Mouse (Mus musculus) small intestine, adult 2 months (tissue): ENCODE measurements around the gene Htra2.

Experiments
- CTCF ChIP-seq: fragments of 200-500 bp; IDR thresholded peaks from 2 replicates; pipeline ENCODE4 v1.5.1; 2012; ENCODE audit warnings: low read depth, mild to moderate bottlenecking, control low read depth, inconsistent platforms, low read length, moderate library complexity, mixed read lengths; ENCODE audit not compliant: insufficient replicate concordance, insufficient read length; ENCODE audit errors: extremely low read depth
- POLR2A ChIP-seq: fragments of 200-500 bp; IDR thresholded peaks from 2 replicates; pipeline ENCODE4 v1.6.1; 2012; ENCODE audit warnings: low read depth, mild to moderate bottlenecking, control low read depth, inconsistent platforms, low read length, moderate library complexity

- TF ChIP-seq POLR2A (no peak), CTCF (no peak)
Observed at GRCm38 (mm10) chr6:83087926-83088260, 32.8 kb upstream of the Htra2 start.
